Mouse (Mus musculus): Measurements from ENCODE around the gene Lst1.

GRCm38 (mm10) chr17:35172445-35173234, 15.6 kb downstream of the Lst1 start:
- no peak for TF ChIP-seq POLR2A (IDR thresholded peaks at IDR 0.05; ENCODE audit: insufficient read depth, low read length)
- no peak for TF ChIP-seq CTCF (IDR thresholded peaks at IDR 0.05; ENCODE audit: low read depth, low read length)
